Mouse (Mus musculus) heart, adult 11 months (tissue): ENCODE measurements at regions not wholly inside any gene's neighbourhood (a gene's known extent, or its start where the extent isn't known, plus 50 kb on each side); places are given as distances from the start of the nearest gene placed in this dataset.

ENCODE experiments used
- DNase-seq: peaks from one replicate; pipeline ENCODE4 v3.0.0; 2022

GRCm38 (mm10) chr12:13164791-13165190 is 84.2 kb downstream of the Ddx1 start:
- no peak for DNase-seq

- DNase-seq, result no peak
These were observed 88.0 kb downstream of the Ddx1 start for GRCm38 (mm10) chr12:13161051-13161450.

GRCm38 (mm10) chr12:13159346-13160055 is 89.5 kb downstream of the Ddx1 start:
- DNase-seq, result peak; percentile 73

- DNase-seq, result peak; percentile 72
These were observed 91.2 kb downstream of the Ddx1 start for GRCm38 (mm10) chr12:13157666-13158381.

- DNase-seq, result peak; percentile 84
These were observed 91.9 kb downstream of the Ddx1 start for GRCm38 (mm10) chr12:13157089-13157488.

GRCm38 (mm10) chr12:13150751-13151150 is 98.3 kb downstream of the Ddx1 start:
- DNase-seq, result peak; percentile 96

- peak; percentile 96 for DNase-seq
These were observed 101.8 kb downstream of the Ddx1 start for GRCm38 (mm10) chr12:13147251-13147650.

GRCm38 (mm10) chr12:13145186-13146115 is 103.6 kb downstream of the Ddx1 start:
- peak; percentile 99 for DNase-seq

- DNase-seq, result peak; percentile 49
These were observed 104.3 kb downstream of the Ddx1 start for GRCm38 (mm10) chr12:13144739-13145138.

GRCm38 (mm10) chr12:13140636-13141035 is 108.4 kb downstream of the Ddx1 start:
- DNase-seq, result no peak

GRCm38 (mm10) chr12:13139189-13139588 is 109.8 kb downstream of the Ddx1 start:
- DNase-seq, result no peak

GRCm38 (mm10) chr12:13134168-13134567 is 114.8 kb downstream of the Ddx1 start:
- no peak for DNase-seq

- peak; percentile 97 for DNase-seq
These were observed 119.3 kb downstream of the Ddx1 start for GRCm38 (mm10) chr12:13129677-13130082.

GRCm38 (mm10) chr12:13127407-13127806 is 121.6 kb downstream of the Ddx1 start:
- DNase-seq, result no peak

GRCm38 (mm10) chr12:13125054-13125453 is 124.0 kb downstream of the Ddx1 start:
- no peak for DNase-seq

- DNase-seq, result peak; percentile 93
These were observed 126.7 kb downstream of the Ddx1 start for GRCm38 (mm10) chr12:13122282-13122681.

GRCm38 (mm10) chr12:13120581-13120980 is 128.4 kb downstream of the Ddx1 start:
- no peak for DNase-seq

GRCm38 (mm10) chr12:13119653-13120052 is 129.4 kb downstream of the Ddx1 start:
- DNase-seq, result no peak

- peak; percentile 96 for DNase-seq
These were observed 131.0 kb downstream of the Ddx1 start for GRCm38 (mm10) chr12:13118026-13118425.

- no peak for DNase-seq
These were observed 134.7 kb downstream of the Ddx1 start for GRCm38 (mm10) chr12:13114341-13114740.

GRCm38 (mm10) chr12:13106931-13107330 is 142.1 kb downstream of the Ddx1 start:
- no peak for DNase-seq

- DNase-seq, result no peak
These were observed 148.3 kb downstream of the Ddx1 start for GRCm38 (mm10) chr12:13100505-13101354.
